Mouse (Mus musculus): ENCODE measurements at regions not wholly inside any gene's neighbourhood (a gene's known extent, or its start where the extent isn't known, plus 50 kb on each side); places are given as distances from the start of the nearest gene placed in this dataset.
"Not testable (repeated sequence)": the region's sequence is repeated elsewhere in the genome, so short reads cannot be mapped to it uniquely, and the experiment has no call there.

DNA sequence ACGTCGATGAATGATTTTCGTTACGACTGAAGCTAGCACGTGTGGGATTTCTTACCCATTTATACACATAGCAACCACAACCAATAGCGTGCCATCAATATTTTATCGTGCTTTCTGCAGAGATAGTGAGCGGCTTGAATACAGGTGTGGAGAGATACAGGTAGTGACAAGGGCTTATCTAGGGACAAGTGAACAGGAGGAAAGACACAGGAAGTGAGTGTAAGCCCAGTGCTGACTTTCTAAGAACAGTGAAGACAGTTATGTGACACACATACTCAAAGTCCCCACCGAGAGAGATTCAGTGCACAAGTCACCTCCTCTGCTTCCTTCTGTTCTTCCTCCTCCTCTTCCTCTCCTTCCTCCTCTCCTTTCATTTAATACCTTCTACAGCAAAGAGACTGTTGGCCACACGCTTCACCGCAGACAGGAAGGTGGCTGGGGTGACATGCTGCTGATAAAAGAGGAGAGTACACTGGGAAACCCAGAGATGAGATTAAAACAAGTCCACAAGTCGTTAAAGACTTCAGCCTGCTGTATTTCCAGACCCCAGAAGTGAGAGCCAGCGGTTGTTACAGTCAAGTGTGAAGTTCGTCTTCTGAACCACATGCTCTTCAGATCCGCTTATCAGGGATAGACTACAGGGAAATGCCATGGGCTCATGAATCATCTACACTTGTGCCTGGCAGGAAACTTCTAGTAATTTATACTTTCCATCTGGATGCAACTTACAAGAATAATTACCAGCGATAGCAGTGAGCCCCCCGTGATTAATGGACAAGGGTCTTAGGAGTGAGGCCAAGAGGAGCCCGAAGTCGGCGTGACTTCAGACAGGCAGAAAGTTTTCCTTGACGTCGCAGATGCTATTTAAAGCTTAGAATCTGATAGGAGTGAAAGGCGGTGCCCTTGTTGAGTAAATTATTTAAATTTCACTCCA, 180.5 kb downstream of the Gxylt1 start:
- no peak for DNase-seq

DNA sequence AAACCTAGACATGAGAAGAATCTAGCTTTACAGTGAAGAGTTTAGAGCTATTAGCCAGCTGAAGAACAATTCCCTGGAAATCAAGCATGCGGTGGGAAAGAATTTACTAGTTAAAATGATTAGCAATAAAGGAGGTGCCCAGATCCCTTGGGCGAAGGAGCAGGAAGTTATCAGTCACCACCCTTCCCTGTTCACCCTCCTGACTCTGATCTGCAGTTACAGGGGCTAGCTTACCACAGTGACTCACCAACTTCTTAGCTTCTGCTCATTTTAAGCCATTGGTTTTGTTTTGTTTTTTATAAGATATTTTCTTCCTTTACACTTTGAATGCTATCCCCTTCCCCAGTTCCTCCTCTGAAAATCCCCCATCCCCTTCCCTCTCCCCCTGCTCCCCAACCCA, 183.6 kb downstream of the Gxylt1 start:
- DNase-seq: no peak

DNA sequence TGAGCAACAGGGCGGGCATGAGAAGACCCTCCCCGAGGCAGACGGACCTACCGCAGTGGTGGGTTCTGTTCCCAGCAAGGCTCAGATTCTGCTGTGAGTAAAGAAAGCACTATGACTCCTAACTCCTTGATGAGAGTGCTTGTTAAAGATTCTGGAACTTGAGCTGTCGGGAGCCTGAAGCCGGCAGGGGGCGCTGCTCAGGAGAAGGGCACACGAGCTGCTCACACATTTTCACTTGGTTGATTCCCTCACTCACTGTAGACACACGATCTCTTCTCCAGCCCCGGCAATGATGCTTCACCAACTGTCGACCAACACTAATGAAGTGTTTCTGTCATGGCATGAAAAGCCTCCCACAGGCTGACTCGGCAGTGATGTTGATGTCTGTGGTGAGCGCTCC, 185.6 kb downstream of the Gxylt1 start:
- DNase-seq: peak; percentile 61

DNA sequence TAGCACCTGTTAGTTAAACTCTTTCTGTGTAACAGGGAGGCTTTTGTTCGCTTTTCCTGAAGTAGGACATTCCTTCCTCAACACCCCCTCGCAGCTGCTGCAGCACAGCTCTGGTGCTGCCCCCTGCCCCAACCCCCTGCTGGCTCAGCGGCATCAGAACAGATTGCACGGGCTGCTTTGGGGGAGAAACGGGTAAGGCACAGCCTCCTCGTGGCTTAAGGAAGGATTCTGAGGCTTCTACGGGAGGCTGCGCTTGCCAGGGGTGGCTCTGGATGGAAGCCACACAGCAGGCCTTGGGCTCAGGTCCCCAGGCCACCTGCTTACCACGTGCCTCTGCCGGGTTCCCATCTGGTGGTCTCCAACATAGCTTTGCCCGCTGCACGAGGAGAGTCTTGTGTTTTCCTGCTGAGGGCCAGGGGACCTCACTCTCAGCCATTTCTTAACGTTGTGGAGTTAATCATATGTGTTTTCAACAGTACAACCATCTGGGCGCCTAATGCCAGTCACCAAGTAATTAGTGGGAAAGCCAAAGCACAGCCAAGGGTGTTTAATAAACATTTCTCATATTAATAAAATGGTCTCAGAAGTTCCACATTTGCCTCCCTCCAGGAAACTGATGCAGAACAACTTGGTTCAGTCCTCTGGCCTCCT, 189.9 kb downstream of the Gxylt1 start:
- DNase-seq: no peak

DNA sequence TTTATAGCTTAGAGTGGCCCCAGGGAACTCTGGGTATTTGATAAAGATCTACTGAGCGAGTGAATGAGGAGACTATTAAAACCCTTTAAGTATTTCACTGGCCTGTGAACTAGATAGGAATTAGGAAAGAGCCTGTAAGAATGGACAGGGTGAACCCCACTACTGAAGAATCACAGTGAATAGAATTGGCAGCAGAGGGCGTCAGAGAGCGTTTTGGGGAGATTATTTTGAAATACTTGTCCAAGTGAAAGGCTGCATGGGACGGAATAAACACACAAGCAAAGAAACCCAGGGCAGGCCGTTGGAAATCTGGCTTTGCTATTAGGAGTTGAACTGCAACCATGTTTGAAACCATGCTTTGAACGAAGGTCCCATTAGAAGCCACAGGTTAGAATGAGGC, 200.9 kb downstream of the Gxylt1 start:
- DNase-seq: peak; percentile 0

DNA sequence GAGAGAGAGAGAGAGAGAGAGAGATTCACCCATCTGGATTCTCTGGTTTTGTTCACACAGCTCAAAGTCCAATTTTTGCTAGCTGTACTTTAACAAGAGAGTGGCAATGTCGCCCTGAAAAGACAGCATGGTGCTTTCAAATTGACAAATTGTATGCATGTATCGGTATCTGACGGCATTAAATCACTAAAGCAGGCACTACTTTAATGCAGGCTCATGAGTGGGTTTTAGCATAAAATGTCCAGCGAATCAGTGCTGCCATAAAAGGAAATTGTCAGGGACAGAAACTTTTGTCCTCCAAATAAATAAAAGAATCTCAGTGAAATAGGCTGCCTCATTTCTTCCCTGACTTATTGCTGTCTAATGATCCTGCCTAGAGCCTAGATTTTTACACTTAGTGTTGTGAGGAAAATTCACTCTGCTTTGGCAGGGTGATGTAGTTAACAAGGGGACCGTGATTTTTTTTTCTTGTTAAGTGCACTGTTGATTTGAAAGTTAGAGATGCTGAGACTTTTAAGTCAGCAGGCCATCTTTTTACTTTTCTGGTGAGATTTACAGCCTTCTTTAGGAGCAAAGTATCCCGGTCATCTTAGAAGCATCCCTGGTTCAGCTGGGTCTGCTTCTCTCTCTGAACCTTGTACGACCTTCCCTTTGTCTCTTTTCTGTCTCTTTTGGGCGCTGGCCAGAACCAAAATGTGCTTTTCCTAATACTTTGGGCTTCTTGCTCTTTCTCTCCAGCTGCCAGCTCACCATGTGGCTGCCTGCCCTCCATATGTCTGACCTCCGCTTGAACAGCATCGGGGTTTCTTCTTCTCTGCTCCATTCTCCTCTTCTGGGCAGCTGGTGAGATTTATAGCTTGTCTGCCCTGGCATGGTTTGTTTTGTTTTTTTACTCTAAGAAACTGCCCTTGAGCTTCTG, 212.5 kb downstream of the Gxylt1 start:
- DNase-seq: no peak

DNA sequence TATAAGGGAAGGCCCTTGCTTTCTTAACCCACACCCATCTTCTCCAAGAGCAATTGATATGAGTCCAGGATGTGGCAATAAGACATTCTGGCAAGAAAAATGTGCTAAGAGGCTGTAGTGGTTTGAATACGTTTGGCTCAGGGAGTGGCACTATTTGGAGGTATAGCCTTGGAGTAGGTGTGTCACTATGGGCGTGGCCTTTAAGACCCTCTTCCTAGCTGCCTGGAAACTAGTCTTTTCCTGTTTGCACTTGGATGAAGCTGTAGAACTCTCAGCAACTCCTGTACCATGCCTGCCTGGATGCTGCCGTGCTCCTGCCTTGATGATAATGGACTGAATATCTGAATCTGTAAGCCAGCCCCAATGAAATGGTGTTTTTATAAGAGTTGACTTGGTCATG, 221.5 kb downstream of the Gxylt1 start:
- no peak for DNase-seq

DNA sequence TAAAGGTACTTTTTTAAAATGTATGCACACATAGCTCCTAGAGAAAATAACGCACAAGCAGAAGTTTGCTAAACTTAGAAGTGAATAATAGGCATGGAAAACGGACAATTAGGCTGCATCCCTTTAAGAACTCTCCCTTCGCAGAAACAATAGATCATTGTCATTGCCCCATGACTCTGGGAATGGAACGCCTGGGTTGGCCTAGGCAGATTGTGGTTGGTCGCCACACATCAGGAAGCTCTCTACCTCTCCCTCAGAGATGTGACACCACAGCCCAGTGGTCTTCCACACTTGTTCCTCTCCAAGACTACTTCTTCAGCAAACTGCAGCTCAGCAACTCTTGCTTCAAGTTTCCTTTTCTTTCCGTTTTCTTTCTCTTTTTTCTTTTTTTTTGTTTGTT, 247.8 kb downstream of the Gxylt1 start:
- DNase-seq: no peak

DNA sequence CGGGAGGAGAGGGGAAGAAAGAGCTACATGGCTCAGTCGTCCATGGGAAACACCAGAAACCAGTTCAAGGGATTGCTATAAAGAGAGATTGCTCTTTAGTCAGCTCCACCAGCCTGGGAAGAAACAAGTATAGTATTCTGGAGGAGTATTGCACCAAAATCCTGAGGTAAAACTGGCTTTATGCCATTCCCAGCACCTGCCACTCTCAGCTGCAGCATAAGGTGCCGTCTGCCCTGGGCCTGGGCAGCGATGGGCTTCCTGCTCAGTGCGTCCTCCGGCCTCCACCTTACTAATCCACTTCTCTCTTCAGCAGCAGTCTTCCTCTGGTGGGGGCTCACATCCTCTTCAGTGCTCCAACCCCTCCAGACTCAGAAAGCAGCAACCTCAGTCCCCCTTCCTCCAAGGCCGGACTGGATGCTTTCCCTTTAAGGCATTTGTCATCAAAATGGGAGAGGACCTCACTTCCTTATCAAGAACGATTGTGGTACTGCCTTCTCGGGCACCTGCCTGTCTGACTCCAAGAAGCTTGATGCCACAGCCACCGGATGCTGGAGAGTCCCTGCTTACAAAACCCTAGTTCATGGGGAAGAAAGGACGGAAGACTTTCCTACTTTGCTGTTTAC, 248.4 kb downstream of the Gxylt1 start:
- no peak for DNase-seq

DNA sequence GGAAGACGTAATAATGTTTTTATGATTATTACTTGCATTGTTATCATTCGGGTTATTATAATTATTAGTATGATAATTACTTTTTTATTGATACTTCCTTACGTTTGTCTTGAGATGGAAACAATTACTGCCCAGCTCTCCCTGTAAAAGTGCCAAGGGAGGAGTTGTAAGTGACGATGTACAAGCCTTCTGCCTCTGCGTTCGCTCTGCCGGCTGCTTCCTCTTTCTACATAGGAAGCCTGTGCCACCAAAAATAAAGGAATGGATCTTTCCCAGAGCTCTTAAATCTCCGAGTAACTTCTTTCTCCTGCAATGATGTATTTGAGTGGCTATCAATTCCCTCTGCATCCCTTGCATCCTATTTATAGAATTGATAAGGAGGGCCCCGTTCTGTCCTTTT, 249.2 kb downstream of the Gxylt1 start:
- DNase-seq: no peak

DNA sequence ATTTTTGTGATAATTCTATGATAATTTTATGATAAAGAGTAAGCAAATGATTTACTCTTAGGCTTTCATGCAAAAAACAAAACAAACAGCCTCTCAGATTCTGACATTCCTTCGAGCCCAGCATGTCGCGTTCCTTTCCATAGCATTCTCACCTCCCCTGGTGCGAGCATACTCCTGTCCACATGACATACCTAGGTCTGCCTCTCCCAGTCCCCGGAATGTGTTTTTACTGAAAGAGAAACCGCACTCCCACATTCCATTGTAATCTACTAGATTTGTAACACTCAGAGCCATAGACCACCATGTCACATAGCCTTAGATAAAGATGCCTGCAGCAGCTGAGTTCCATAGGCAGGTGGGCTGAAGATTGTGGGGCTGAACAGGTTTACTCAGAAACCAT, 250.8 kb downstream of the Gxylt1 start:
- DNase-seq: no peak

DNA sequence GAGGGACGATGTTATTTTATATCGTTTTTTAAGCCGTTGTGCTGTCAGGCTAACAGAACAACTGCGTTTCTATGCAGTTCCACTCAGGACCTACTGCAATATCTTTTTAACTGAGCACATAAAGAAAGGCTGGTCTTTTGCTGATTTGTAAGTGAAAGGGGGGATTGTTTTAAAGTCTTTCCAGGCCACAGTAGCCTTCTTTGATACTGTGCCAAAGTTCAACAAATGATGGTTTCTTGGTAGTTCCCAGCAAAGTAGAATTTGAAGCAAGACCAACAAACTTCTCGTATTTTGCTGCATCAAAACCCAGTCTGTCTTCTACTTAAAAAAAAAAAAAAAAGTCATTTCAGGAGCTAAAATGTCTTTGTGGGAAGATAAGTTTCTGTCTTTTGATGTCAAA, 263.8 kb downstream of the Gxylt1 start:
- DNase-seq: no peak

DNA sequence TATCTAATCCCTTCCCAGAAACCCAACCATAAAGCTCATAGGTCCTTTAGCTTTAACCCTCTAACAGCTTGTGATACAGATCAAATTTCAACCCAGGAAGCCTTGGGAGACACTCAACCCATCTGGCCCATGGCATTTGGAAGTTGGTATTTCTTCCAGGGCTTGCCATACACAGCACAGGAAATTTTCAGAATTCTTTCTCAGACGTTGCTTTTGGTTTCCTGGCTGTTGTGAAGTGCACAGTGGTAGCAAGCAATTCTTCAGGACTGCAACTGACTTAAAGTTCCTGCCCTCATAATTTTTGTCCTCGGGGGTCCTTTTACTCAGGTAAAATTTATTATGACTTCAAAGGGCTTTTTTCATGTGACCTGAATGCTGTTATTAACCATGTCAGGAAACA, 264.4 kb downstream of the Gxylt1 start:
- no peak for DNase-seq

DNA sequence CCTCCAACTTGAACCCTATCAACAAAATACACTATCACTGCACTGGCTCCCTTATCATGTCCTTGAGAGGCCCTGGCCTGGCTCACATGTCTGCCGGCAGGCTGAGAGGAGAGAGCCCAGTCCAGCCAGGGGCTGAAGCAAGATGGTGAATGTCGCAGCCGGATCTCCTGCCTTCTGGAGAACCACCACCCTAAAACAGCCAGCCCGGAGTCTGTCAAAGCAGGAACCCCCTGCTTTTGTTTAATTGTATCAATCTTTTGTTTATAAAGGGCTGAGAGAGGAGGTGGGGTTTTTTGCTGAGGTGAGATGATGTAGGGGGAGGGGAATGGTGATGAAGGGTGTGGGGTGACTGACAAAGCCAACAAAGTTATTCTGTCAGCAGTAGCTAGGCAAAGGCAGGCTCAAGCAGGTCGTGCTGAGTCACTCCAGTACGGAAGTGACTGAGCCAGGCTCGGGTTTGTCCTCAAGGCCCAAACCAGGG, 269.2 kb downstream of the Gxylt1 start:
- no peak for DNase-seq

DNA sequence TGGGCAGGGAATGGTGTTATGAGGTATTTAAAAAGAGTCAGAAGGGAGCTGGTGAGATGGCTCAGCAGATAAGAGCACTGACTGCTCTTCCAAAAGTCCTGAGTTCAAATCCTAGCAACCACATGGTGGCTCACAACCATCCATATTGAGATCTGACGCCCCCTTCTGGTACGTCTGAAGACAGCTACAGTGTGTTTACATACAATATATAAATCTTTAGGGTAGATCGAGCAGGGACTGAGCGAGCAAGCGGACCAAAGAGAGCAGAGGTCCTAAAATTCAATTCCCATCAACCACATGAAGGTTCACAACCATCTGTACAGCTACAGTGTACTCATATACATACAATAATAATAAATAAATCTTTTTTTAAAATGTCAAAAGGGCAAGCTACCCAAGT, 269.8 kb downstream of the Gxylt1 start:
- not testable (repeated sequence) for DNase-seq

DNA sequence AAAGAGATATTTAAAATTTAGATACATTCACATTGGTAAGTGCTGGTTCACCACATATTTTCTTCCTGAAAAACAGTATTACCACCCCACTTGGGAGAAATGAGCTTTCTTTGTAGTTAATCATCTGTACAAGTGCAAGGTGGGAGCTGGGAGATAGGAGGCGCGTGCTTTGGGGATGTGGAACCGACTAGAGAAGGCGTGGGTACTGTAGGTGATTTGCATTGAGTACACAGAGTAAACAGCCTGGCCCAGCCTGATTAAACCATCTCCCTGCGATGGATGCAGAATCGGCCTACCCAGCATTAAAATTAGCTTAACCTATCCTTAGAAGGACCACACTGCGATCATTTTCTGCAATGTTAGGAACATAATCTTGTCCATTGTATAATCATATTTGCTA, 270.4 kb downstream of the Gxylt1 start:
- DNase-seq: no peak

DNA sequence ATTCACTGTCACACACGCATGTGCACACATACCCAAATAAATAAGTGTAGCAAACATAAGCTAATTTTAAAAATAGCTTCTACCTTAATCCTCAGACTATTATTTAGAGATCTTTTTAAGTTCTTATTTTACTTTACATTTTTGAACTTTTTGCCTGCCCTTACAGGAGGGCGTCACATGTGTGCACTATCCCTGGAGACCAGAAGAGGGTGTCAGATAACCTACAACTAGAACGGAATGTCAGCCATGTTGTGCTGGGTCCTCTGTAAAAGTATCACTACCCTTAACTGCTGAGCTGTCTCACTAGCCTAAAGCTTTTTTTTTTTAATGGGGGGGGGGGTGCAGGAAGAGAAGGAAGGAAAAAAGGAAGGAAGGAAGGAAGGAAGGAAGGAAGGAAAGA, 271.7 kb downstream of the Gxylt1 start:
- no peak for DNase-seq

DNA sequence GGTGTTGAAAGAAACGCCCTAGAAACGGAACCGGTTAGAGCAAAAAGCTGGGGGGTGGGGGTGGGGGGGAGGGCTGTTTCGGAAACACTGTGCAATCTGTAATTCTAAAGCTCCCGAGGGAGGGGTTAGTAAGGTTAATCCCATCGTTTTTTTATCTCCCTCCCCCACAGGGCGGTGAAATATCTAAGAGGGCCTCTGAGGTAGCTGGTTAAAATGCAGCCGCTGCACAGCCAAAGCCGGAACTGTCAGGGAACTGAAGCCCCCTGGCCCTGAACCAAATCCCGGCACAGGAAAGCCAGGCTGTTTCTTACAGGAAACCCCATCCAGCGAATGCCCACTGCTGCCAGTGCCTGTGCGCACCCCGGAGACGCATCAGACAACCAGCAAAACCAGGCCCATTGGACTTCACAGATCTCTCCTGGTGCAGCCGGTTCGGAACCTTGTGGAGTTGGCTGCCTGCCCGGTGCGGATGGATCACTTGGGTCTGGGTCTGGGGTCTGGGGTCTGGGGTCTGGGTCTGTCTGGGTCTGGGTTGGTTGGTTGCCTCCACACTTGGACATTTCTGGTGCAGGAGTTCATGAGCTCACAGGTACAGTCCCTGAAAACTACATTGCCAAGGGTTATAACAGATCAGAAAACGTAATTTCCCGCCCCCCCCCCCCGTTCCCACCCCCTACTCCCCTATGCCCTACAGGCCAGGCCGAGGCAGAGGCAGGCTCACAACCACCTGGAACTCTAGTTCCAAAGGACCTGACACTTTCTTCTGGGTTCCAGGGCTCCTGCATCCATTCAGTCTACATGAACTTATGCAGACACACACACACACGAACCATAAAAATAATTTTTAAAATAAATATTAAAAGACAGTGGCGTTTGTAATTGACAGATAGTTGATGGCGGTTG, 272.7 kb downstream of the Gxylt1 start:
- DNase-seq: peak; percentile 10

DNA sequence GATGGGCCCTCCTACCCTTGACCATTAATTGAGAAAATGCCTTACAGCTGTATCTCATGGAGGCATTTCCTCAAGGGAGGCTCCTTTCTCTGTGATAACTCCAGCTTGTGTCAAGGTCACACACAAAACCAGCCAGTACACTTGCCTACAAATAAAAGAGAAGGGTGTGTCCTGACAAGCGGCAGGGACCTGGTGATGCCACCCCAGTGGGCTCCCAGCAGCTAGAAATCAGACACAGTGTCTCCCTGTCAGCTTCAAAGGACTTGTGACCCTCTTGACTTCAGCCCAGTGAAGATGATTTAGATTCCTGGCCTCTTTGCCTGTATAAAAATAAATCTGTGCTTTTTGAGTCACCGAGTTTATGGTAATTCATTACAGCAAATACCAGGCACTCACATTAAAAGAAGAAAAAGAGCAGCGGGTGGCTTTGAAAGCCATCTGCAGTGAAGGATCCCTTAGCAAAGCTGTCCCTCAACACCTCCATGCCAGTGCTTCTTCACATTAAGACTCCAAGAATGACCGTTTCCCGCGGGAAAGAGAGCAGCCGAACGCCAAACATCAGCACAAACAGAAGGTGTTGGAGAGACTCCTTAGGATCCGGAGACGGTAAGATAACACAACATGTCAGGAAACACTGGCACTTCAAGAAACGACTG, 273.5 kb downstream of the Gxylt1 start:
- no peak for DNase-seq

DNA sequence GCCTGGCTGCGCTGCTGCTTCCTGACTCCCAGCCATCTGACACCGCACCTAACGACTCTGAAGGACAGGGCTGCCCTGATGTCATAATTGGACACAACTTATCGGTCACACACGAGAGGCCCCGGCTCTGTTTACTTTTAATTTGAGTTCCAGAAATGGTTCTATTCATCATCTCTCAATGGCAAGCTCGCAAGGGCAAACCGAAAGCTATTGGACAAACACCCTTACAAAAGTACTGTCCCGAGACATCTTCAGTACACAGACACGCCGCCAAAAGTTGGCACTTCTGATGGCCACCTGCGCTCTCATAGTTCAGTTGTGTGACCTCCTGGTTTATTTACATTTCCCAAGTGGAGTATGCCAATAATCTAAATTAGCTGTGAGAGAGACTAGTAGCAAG, 274.9 kb downstream of the Gxylt1 start:
- DNase-seq: peak; percentile 14

DNA sequence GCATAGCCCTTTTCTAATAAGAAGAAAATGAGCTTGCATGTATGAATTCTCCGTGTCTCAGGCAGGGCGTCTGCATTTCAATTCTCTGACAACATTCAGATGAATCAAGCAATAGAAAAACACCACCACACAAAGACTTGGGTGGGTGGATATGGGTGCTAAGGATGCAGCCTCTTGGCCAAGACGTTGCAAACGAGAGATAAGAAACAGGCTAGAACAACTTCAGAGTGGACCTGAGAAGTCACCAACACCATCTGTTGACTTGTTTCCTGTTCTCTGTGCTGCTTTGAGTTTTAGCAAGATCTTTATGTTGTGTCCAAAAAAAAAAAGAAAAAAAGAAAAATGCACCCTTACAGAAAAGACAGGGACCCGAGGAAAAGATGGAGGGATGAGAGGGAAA, 277.0 kb downstream of the Gxylt1 start:
- no peak for DNase-seq
